Mouse (Mus musculus) kidney, adult 18-20 months (tissue): ENCODE data around the gene Gm3317.
"Not testable (repeated sequence)": the region's sequence is repeated elsewhere in the genome, so short reads cannot be mapped to it uniquely, and the experiment has no call there.

Experiments
- DNase-seq: peaks from one replicate; pipeline ENCODE4 v3.0.0; 2021

The Gm3317 gene

DNA sequence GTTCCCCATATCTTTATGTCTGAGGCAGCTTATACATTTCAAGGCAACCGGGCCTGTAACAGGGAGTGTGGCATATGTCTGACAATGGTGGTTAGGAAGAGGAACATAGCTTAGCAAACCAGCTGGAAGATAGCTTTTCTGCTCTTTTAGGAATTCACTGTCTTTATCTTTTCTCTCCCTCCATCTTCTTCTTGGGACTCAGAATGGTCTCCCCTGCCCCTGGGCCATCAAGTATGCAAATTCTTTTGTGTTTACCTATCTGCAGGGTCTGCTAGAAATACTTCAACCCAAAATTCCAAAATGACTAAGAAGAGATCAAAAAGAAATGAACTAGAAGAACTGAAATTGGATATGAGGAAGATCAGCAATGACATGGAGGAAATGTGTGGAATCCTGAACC, at the start of gene Gm3317:
Gene Gm3317, plus strand, starts transcription at position 301 of the 400 bp plus-strand sequence.
- DNase-seq, result not testable (repeated sequence)

DNA sequence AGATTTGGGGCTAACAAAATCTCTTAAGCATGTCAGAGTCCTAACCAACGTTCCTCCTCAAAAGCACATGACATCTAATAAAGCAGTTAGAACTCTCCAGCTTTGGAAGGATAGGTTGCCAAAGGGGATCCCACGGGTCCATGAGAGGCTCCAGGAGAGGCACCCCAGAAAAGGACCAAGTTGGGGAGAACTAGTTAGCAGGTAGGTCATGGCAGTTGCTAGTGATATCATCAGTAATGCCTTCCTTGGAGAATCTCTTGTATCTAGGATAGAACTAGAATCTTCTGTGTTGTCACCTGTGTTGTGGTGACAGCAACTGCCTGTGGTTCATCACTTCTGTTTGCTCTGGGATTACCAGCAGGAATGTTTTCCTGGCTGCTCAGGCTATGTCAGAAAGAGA, 33.1 kb upstream of the Gm3317 start, which contains the start of gene Gm8279:
Gene Gm8279, plus strand, starts transcription at position 301 of the 400 bp plus-strand sequence.
- DNase-seq, result not testable (repeated sequence)

DNA sequence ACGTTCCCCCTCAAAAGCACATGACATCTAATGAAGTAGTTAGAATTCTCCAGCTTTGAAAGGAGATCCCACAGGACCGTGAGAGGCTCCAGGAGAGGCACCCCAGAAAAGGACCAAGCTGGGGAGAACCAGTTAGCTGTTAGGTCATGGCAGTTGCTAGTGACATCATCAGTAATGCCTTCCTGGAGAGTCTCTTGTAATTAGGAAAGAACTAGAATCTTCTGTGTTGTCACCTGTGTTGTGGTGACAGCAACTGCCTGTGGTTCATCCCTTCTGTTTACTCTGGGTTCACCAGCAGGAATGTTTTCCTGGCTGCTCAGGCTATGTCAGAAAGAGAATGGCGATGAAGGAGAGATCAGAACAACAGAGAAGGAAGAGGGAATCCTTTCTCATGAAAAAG, 21.2 kb downstream of the Gm3317 start, which contains the start of gene Gm8271:
Gene Gm8271, plus strand, starts transcription at position 301 of the 400 bp plus-strand sequence.
- not testable (repeated sequence) for DNase-seq
